Mouse (Mus musculus) neural tube, embryonic 12.5 days (tissue): ENCODE measurements around the gene Ube2f. TPM values are rescaled to one million over a fixed set of nuclear protein-coding genes. Genes with fewer than 3 reads are reported as not detected.
A peak's percentile ranks its signal among the peaks of the same experiment; 100 is the strongest.

Source experiments
- ATAC-seq: fragments of 200-750 bp; cut with Nextera tagmentation; 2 replicates; pipeline ENCODE4 v1.8.0; 2017; ENCODE audit warnings: low read depth, mild to moderate bottlenecking, moderate TSS enrichment, moderate library complexity; ENCODE audit not compliant: low FRiP score
- H3K27ac ChIP-seq: fragments of 300-500 bp; sonication (generic); 2 replicates; pipeline ENCODE4 v1.5.1; 2016
- H3K27me3 ChIP-seq: fragments of 300-500 bp; sonication (generic); replicated peaks from 2 replicates; pipeline ENCODE4 v1.6.1; 2016; ENCODE audit warnings: mild to moderate bottlenecking
- H3K36me3 ChIP-seq: fragments of 300-500 bp; sonication (generic); 2 replicates; pipeline ENCODE4 v1.6.1; 2016; ENCODE audit warnings: mild to moderate bottlenecking
- H3K4me1 ChIP-seq: fragments of 300-500 bp; sonication (generic); 2 replicates; pipeline ENCODE4 v1.6.1; 2016
- H3K4me2 ChIP-seq: fragments of 300-500 bp; sonication (generic); replicated peaks from 2 replicates; pipeline ENCODE4 v1.6.1; 2016; ENCODE audit warnings: mild to moderate bottlenecking
- H3K4me3 ChIP-seq: fragments of 300-500 bp; sonication (generic); 2 replicates; pipeline ENCODE4 v1.5.1; 2016
- H3K9ac ChIP-seq: fragments of 300-500 bp; sonication (generic); 2 replicates; pipeline ENCODE4 v1.6.1; 2016; ENCODE audit warnings: mild to moderate bottlenecking
- H3K9me3 ChIP-seq: fragments of 300-500 bp; sonication (generic); 2 replicates; pipeline ENCODE4 v1.6.1; 2016; ENCODE audit warnings: mild to moderate bottlenecking
- WGBS: fragments of 180-500 bp; shearing (Covaris S2); methylation state at CpG from one replicate; pipeline ENCODE4 v1.1.7; 2016; 5-methylcytosine and 5-hydroxymethylcytosine counted together
- polyA plus RNA-seq: library from polyadenylated mRNA; unstranded; fragments of >200 nt; fragmentation: Nextera tagmentation; extraction: Ambion mirVana; gene quantifications from 2 replicates; pipeline ENCODE4 v1.2.1, GENCODE M21; 2016

The Ube2f gene
- 71.4 and 71.8 TPM in 2 replicates for polyA plus RNA-seq

DNA sequence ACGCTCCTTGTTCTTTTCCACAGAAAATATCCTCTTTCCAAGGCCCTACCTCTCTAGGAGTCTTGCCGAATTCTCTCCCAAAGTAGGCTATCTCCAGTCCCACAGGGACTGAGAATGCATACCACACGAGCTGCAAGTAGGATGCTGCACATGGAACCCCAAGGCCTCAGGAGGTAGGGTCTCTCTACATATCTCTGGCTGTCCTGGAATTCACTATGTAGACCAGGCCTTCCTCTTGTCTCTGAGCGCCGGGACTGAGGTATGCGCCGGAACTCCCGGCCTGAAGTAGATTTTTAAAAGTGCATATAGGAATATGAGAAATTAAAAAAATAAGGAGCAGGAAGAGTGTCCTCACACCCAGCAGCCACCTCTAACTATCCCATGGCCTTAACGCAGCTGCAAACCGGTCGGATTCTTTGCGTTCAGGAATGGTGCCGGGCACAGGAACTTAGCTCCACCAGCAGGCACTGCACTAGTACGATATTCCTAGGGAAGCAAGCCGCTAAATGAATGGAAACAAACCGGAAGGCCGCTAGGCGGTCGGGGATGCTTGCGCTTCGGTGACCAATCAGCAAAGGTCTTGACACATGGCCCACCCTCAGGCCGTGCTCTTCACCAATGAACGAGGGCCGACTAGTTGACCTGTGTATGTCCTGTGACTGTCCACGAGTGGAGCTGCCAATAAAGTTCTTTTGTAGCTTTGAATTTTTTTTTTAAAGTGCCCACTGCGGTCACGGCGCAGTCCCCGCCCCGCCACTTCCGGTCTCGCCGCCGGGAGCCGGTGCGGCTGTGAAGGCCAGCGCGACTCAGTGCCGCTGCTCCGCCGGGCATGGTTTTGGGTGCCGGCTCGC lies at the start of gene Ube2f:
Gene Ube2f (plus strand): TSS at position 741 of the 851 bp plus-strand sequence.
- under 1% methylated on average over 43 of the region's 43 CpGs for WGBS
- Histone ChIP-seq H3K4me3 (peak within 1 kb of the TSS; percentile 99), H3K9ac (peak within 1 kb of the TSS; percentile 98), H3K27me3 (no peaks in the 10 kb centered on the region), H3K4me2 (peak within 1 kb of the TSS; percentile 91), H3K4me1 (peaks cover 26% of the 10 kb centered on the region), H3K36me3 (no peaks in the 10 kb centered on the region), H3K9me3 (no peaks in the 10 kb centered on the region), H3K27ac (peak within 1 kb of the TSS; percentile 37; the same call in 1 of the 2 replicates)
- peak; percentile 100 for ATAC-seq

DNA sequence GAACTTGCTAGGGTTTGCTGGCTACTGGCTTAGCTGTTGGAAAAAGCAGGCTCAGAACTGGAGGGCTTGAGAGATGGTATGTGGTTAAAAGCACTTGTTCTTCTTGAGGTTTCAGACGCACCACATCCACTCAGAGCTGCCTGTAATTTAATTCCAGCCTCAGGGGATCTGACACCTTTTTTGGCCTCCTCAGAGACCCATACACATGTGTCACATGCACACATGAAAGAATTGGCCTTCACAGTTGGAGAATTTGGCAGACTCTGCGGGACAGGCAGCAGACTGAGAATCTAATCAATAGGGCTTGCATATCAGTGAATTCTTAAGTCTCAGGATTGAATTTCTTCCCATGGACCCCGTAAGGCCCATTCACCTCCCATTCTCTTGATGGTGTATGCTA lies 49.0 kb upstream of the Ube2f start:
- Histone ChIP-seq H3K27me3 (no peaks in the 10 kb centered on the region), H3K4me1 (no peaks in the 10 kb centered on the region), H3K4me2 (no peak overlapping the region), H3K9me3 (no peaks in the 10 kb centered on the region), H3K4me3 (no peak overlapping the region), H3K9ac (no peak overlapping the region), H3K36me3 (no peaks in the 10 kb centered on the region), H3K27ac (no peak overlapping the region)
- no peak for ATAC-seq
- WGBS, result 62% methylated on average over 3 of the region's 3 CpGs

DNA sequence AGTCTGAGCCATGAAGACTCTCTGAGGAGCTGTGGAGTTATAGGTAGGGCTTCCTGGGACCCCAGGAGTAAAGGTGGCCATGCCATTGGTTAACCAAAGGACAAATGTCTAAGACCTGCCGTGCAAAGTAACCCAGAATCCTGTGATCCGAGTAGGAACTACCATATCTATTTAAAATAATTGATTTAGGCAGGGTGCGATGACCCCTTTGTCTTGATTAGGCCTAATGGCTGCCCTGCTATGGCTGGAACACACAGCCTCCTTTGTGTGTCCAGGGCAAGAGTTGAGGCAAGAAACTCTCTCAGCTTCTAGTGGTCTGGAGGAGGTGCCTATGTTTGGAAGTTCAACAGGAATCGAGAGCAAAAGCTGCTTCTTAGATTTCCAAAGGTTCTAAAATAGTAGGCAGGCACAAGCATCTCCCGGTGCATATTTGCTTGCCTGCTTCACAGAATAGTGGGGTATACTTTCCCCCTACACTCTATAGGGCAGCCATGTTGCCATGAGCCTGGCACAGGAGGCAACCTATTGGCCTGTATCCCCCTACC lies 45.8 kb upstream of the Ube2f start:
- Histone ChIP-seq H3K4me2 (no peak overlapping the region), H3K4me3 (no peak overlapping the region), H3K27me3 (no peaks in the 10 kb centered on the region), H3K36me3 (no peaks in the 10 kb centered on the region), H3K9ac (no peak overlapping the region), H3K9me3 (no peaks in the 10 kb centered on the region), H3K4me1 (no peaks in the 10 kb centered on the region), H3K27ac (no peak overlapping the region)
- no peak for ATAC-seq
- WGBS, result 75% methylated on average over 5 of the region's 5 CpGs

DNA sequence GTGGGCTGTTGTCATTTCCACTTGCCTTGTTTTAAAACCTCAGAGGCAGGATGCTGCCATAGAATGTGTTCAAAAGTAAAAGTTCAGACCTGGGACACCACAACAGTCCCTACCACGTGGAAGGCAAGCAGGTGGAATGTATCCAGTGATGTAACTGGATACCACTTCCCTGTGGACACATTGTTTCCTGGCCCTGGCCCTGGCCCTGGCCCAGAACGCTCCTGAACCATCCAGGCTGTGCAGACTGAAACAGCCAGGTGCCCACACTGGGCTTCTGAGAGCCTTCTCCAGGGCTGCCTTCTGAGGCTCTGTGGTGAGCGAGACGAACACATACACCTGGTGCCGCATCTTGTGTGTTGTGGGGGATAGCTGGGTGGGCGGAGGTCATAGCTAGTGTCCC lies 44.5 kb upstream of the Ube2f start:
- 83% methylated on average over 6 of the region's 6 CpGs for WGBS
- ATAC-seq, result no peak
- H3K9ac ChIP-seq, result no peak overlapping the region
- H3K4me2 ChIP-seq, result no peak overlapping the region
- H3K27me3 ChIP-seq, result no peaks in the 10 kb centered on the region
- no peaks in the 10 kb centered on the region for H3K9me3 ChIP-seq
- H3K27ac ChIP-seq, result no peak overlapping the region
- no peak overlapping the region for H3K4me3 ChIP-seq
- H3K36me3 ChIP-seq, result no peaks in the 10 kb centered on the region
- H3K4me1 ChIP-seq, result no peaks in the 10 kb centered on the region

DNA sequence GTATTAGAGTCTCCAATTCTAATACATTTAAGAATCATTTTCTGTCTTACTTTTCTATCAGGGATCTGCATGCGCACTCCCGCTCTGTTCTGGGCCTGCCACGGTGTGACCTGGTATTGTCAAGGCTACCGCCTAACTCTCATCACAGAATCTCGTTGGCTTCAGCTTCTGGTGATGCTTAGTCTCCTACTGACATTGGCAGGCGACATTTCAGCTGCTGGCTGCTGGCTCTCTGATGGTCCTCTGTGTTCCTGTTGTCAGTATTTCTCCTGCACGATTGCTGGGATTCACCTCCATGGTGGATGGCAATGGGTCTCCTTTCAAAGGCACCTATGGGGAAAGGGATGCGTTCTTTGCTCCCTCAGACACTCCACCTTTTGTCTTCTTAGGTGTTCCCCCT lies 43.8 kb upstream of the Ube2f start:
- Histone ChIP-seq H3K36me3 (no peaks in the 10 kb centered on the region), H3K27ac (no peak overlapping the region), H3K27me3 (no peaks in the 10 kb centered on the region), H3K4me1 (no peaks in the 10 kb centered on the region), H3K9ac (no peak overlapping the region), H3K4me3 (no peak overlapping the region), H3K4me2 (no peak overlapping the region), H3K9me3 (no peaks in the 10 kb centered on the region)
- ATAC-seq, result no peak
- WGBS, result 81% methylated on average over 8 of the region's 8 CpGs

DNA sequence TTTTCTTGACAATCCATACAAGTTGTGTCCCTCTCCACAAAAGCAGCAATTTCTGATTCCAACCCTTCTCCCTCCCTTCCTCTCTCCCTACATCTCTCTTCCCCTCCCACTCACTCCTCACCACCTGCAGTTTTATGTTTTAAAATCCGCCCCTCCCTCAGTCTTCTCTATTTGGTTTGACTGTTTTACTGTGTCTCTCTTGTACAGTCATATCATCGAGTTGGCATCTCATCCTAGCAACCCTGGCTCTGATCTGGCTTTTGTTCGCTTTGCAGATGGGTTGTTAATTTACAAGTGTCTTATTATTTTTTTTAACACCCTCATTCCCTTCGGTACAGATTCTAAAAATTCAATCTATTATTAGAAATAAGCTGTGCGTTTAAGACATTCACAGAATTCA lies 43.2 kb upstream of the Ube2f start:
- Histone ChIP-seq H3K4me2 (no peak overlapping the region), H3K4me3 (no peak overlapping the region), H3K27ac (no peak overlapping the region), H3K4me1 (no peaks in the 10 kb centered on the region), H3K9ac (no peak overlapping the region), H3K27me3 (no peaks in the 10 kb centered on the region), H3K9me3 (no peaks in the 10 kb centered on the region), H3K36me3 (no peaks in the 10 kb centered on the region)
- ATAC-seq, result no peak
- WGBS, result 70% methylated on average over 5 of the region's 5 CpGs

DNA sequence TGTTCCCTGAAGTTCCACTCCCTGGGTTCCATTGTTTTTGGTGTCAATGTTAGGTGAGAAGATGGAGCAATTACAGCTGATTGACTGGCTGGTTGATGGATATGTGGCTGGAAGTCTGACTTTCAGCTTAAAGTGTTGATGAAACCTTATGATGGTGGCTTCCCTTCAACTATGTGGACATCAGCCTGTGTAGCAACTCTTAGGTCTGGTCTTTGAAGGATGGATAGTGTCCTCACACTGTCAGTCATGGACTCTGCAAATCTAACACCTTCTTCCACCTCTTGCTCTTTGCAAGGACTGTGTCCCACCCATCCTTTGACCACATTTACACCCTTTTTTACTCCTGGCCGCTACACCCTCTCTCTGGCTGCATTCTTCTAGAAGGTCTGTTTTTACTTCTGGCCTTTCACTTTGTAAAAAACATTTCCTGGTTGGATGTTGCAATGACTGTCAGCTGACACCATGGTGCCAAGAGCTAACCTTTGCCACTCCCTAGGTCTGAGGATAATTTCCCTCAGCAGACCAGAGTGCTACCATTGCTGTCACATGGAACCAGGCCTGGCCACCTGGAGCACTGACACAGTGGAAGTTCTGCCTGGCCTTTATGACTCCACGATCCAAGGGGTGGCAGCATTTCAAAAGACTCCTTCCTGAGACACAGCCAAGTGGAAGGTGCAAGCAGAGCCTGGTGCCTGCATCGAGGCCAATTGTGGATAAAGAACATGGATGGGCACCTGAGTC lies 42.6 kb upstream of the Ube2f start:
- Histone ChIP-seq H3K27me3 (no peaks in the 10 kb centered on the region), H3K4me2 (no peak overlapping the region), H3K27ac (no peak overlapping the region), H3K4me1 (no peaks in the 10 kb centered on the region), H3K36me3 (no peaks in the 10 kb centered on the region), H3K4me3 (no peak overlapping the region), H3K9ac (no peak overlapping the region), H3K9me3 (no peaks in the 10 kb centered on the region)
- 75% methylated on average over 3 of the region's 3 CpGs for WGBS
- no peak for ATAC-seq

DNA sequence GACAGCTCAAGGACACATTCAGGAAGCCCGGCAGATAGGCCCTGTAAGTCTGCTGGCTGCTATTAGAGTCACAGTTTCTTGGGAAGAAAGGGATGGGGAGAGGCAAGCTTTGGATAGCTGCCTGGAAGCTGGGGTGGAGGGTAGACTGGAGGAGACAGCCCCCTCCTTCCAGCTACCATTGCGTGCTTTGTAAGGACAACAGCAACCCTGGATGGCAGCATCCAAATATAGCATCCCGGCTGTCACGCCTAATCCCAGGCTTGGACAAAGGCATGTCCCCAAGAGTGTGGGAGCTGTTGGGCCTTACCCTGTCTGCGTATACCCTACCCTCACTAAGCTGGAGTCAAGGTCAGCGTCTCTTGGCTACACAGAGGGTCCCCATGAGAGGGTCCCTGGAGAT lies 40.8 kb upstream of the Ube2f start:
- no peak for ATAC-seq
- Histone ChIP-seq H3K4me2 (no peak overlapping the region), H3K36me3 (no peaks in the 10 kb centered on the region), H3K27ac (no peak overlapping the region), H3K4me3 (no peak overlapping the region), H3K9ac (no peak overlapping the region), H3K9me3 (no peaks in the 10 kb centered on the region), H3K4me1 (no peaks in the 10 kb centered on the region), H3K27me3 (no peaks in the 10 kb centered on the region)
- 93% methylated on average over 6 of the region's 6 CpGs for WGBS

DNA sequence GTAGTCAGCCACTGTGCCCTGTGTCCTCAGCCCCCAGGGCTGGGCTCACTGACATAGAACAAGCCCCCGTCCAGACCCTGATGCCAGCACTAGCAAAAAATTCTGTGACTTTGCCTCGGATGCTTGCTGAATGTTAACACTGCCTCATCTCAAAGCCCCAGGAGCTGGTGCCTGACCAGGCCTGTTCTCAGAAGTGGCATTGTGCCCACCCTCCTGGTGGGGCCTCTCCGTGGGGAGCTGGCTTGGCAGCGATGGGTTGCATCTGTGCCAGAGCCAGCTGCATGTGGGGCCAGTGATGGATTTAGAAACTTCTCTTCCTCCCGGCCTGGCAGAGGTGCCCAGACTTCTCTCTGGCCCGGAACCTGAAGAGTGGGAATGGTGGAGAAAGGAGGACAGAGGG lies 40.3 kb upstream of the Ube2f start:
- Histone ChIP-seq H3K9me3 (no peaks in the 10 kb centered on the region), H3K4me3 (no peak overlapping the region), H3K9ac (no peak overlapping the region), H3K27me3 (no peaks in the 10 kb centered on the region), H3K4me2 (no peak overlapping the region), H3K4me1 (no peaks in the 10 kb centered on the region), H3K27ac (no peak overlapping the region), H3K36me3 (no peaks in the 10 kb centered on the region)
- no peak for ATAC-seq
- WGBS, result 83% methylated on average over 6 of the region's 6 CpGs

DNA sequence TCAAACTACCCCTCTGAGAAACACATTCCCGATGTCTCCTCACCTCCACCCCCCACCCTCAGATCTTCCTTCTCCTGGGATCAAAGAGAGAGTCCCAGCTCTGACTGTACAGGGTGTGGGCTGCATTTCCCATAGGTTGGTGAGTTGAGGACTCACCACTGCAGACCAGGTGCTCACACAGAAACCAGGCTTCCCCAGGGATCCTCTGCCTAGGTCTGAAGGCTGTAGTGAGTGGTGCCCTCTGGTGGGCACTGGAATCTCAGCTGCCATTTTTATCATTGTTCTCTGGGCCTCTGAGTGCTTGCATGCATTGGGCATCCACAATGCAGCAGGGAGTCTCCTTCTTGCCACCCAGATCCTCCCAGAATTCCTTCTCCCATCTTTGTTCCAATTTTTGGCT lies 39.0 kb upstream of the Ube2f start:
- Histone ChIP-seq H3K27me3 (no peaks in the 10 kb centered on the region), H3K4me3 (no peak overlapping the region), H3K9me3 (no peaks in the 10 kb centered on the region), H3K27ac (no peak overlapping the region), H3K9ac (no peak overlapping the region), H3K4me1 (no peaks in the 10 kb centered on the region), H3K4me2 (no peak overlapping the region), H3K36me3 (no peaks in the 10 kb centered on the region)
- 68% methylated on average over 1 of the region's 1 CpGs for WGBS
- 0 out of 2 replicates have a peak, but pooled peaks have one; percentile 37 for ATAC-seq

DNA sequence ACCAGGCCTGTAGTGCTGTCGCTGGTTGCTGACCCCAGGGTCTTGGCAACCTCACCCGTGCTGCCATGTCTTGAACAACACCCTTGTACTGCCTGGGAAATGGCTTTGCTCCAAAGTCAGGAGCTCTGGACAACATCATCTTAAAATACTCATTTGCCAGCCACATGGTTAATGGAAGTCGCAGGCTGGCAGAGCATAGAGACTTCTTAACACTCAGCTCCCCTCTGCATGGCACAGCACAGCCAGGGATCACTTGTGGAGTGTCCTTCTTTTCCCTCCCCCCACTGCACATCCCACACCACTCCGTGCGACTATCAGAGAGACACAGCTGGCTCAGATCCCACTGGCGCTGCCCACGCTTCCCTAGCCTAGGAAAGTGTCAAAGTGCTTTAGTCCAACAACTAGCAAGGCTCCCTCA lies 38.5 kb upstream of the Ube2f start:
- 83% methylated on average over 7 of the region's 7 CpGs for WGBS
- no peaks in the 10 kb centered on the region for H3K9me3 ChIP-seq
- H3K9ac ChIP-seq, result no peak overlapping the region
- no peak overlapping the region for H3K4me2 ChIP-seq
- H3K4me3 ChIP-seq, result no peak overlapping the region
- no peak overlapping the region for H3K27ac ChIP-seq
- no peak for ATAC-seq
- no peaks in the 10 kb centered on the region for H3K27me3 ChIP-seq
- no peaks in the 10 kb centered on the region for H3K4me1 ChIP-seq
- no peaks in the 10 kb centered on the region for H3K36me3 ChIP-seq

DNA sequence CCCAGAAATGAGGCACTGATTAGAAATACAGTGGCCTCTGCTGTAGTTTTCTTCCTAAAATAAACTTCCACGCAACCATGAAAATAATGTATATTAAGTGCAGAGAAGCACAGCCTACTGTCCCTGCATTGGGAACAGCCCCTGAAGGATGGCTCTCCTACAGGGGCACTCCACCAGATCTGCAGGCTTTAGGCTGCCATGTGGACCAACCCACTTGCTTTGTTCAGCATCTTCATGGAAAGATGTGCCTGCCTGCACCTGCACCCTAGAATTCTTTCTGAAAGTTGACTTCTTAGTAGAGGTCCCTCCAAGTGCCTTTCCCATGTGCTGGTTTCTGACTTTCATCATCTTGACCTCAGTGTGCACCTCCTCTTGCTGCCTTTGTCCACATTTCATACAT lies 34.8 kb upstream of the Ube2f start:
- no peaks in the 10 kb centered on the region for H3K4me1 ChIP-seq
- H3K9me3 ChIP-seq, result no peaks in the 10 kb centered on the region
- ATAC-seq, result no peak
- no peaks in the 10 kb centered on the region for H3K36me3 ChIP-seq
- no peaks in the 10 kb centered on the region for H3K27me3 ChIP-seq
- no peak overlapping the region for H3K4me3 ChIP-seq
- H3K9ac ChIP-seq, result no peak overlapping the region
- H3K27ac ChIP-seq, result no peak overlapping the region
- WGBS, result 90% methylated on average over 1 of the region's 1 CpGs
- H3K4me2 ChIP-seq, result no peak overlapping the region
